Mouse (Mus musculus) kidney, embryonic 15.5 days (tissue): ENCODE results near the gene Sfxn5. TPM values are rescaled to one million over a fixed set of nuclear protein-coding genes. Genes with fewer than 3 reads are reported as not detected.

Source experiments
- ATAC-seq: fragments of 200-750 bp; cut with Nextera tagmentation; replicated peaks from 2 replicates; pipeline ENCODE4 v1.8.0; 2017; ENCODE audit warnings: moderate TSS enrichment; ENCODE audit not compliant: low FRiP score
- H3K27ac ChIP-seq: fragments of 300-500 bp; sonication (generic); 2 replicates; pipeline ENCODE4 v1.5.1; 2015; ENCODE audit warnings: mild to moderate bottlenecking, inconsistent platforms
- H3K27me3 ChIP-seq: fragments of 300-500 bp; sonication (generic); 2 replicates; pipeline ENCODE4 v1.6.1; 2015; ENCODE audit warnings: inconsistent platforms
- H3K36me3 ChIP-seq: fragments of 300-500 bp; sonication (generic); 2 replicates; pipeline ENCODE4 v1.6.1; 2015; ENCODE audit warnings: inconsistent platforms
- H3K4me1 ChIP-seq: fragments of 300-500 bp; sonication (generic); 2 replicates; pipeline ENCODE4 v1.6.1; 2015; ENCODE audit warnings: inconsistent platforms
- H3K4me2 ChIP-seq: fragments of 300-500 bp; sonication (generic); 2 replicates; pipeline ENCODE4 v1.6.1; 2015; ENCODE audit warnings: moderate library complexity, mild to moderate bottlenecking, inconsistent platforms
- H3K4me3 ChIP-seq: fragments of 300-500 bp; sonication (generic); replicated peaks from 2 replicates; pipeline ENCODE4 v1.5.1; 2015; ENCODE audit warnings: mild to moderate bottlenecking, inconsistent platforms
- H3K9ac ChIP-seq: fragments of 300-500 bp; sonication (generic); 2 replicates; pipeline ENCODE4 v1.6.1; 2015; ENCODE audit warnings: mild to moderate bottlenecking, inconsistent platforms
- H3K9me3 ChIP-seq: fragments of 300-500 bp; sonication (generic); replicated peaks from 2 replicates; pipeline ENCODE4 v1.6.1; 2016; ENCODE audit warnings: inconsistent platforms
- WGBS: fragments of 180-500 bp; shearing (Covaris S2); methylation state at CpG from one replicate; pipeline ENCODE4 v1.1.7; 2015; ENCODE audit warnings: mixed read lengths; 5-methylcytosine and 5-hydroxymethylcytosine counted together
- polyA plus RNA-seq: library from polyadenylated mRNA; unstranded; fragments of >200 nt; fragmentation: Nextera tagmentation; extraction: Ambion mirVana; gene quantifications from 2 replicates; pipeline ENCODE4 v1.2.1, GENCODE M21; 2015

Gene Sfxn5
- polyA plus RNA-seq, 1 experiment from 2014 or later = 12.9 TPM

- no peak overlapping the region for H3K9ac ChIP-seq
- no peak for ATAC-seq
- H3K27ac ChIP-seq = no peak overlapping the region
- peaks cover 20% of the 10 kb centered on the region for H3K4me1 ChIP-seq
- no peaks in the 10 kb centered on the region for H3K27me3 ChIP-seq
- H3K4me3 ChIP-seq = no peak overlapping the region
- H3K4me2 ChIP-seq = no peak overlapping the region
- H3K9me3 ChIP-seq = no peaks in the 10 kb centered on the region
- 91% methylated on average over 11 of the region's 11 CpGs for WGBS
- no peaks in the 10 kb centered on the region for H3K36me3 ChIP-seq
Observed at GRCm38 (mm10) chr6:85219706-85220105, 113.5 kb downstream of the Sfxn5 start.

GRCm38 (mm10) chr6:85218684-85219445 lies 114.4 kb downstream of the Sfxn5 start:
- 64% methylated on average over 5 of the region's 5 CpGs for WGBS
- Histone ChIP-seq H3K9me3 (no peaks in the 10 kb centered on the region), H3K27ac (no peak overlapping the region), H3K4me3 (no peak overlapping the region), H3K9ac (no peak overlapping the region), H3K27me3 (no peaks in the 10 kb centered on the region), H3K4me2 (no peak overlapping the region), H3K36me3 (no peaks in the 10 kb centered on the region), H3K4me1 (peaks cover 15% of the 10 kb centered on the region; the same call in 1 of the 2 replicates)
- ATAC-seq = no peak

- 74% methylated on average over 4 of the region's 4 CpGs for WGBS
- no peak overlapping the region for H3K4me2 ChIP-seq
- H3K27ac ChIP-seq = no peak overlapping the region
- H3K4me3 ChIP-seq = no peak overlapping the region
- H3K36me3 ChIP-seq = no peaks in the 10 kb centered on the region
- ATAC-seq = no peak
- H3K9me3 ChIP-seq = no peaks in the 10 kb centered on the region
- H3K4me1 ChIP-seq = peaks cover 9% of the 10 kb centered on the region; the same call in 1 of the 2 replicates
- no peaks in the 10 kb centered on the region for H3K27me3 ChIP-seq
- H3K9ac ChIP-seq = no peak overlapping the region
Observed at GRCm38 (mm10) chr6:85218251-85218650, 115.0 kb downstream of the Sfxn5 start.

- H3K27me3 ChIP-seq = peaks cover 22% of the 10 kb centered on the region
- H3K9ac ChIP-seq = no peak overlapping the region
- ATAC-seq = peak; percentile 16; the same call in 1 of the 2 replicates
- H3K4me2 ChIP-seq = no peak overlapping the region
- no peaks in the 10 kb centered on the region for H3K36me3 ChIP-seq
- H3K27ac ChIP-seq = 0 out of 2 replicates have a peak overlapping the region, but pooled peaks have one; percentile 1
- no peak overlapping the region for H3K4me3 ChIP-seq
- peaks cover 21% of the 10 kb centered on the region for H3K4me1 ChIP-seq
- WGBS = 22% methylated on average over 1 of the region's 1 CpGs
- H3K9me3 ChIP-seq = no peaks in the 10 kb centered on the region
Observed at GRCm38 (mm10) chr6:85210686-85211085, 122.5 kb downstream of the Sfxn5 start.

- H3K27ac ChIP-seq = no peak overlapping the region
- no peak for ATAC-seq
- WGBS = 74% methylated on average over 9 of the region's 9 CpGs
Observed at GRCm38 (mm10) chr6:85209226-85209967, 123.8 kb downstream of the Sfxn5 start.

GRCm38 (mm10) chr6:85207345-85207744 lies 125.9 kb downstream of the Sfxn5 start:
- ATAC-seq = no peak
- Histone ChIP-seq H3K9ac (no peak overlapping the region), H3K4me1 (peaks cover 21% of the 10 kb centered on the region), H3K4me3 (no peak overlapping the region), H3K9me3 (no peaks in the 10 kb centered on the region), H3K4me2 (no peak overlapping the region), H3K27me3 (peaks cover 37% of the 10 kb centered on the region), H3K27ac (no peak overlapping the region), H3K36me3 (no peaks in the 10 kb centered on the region)
- WGBS = 61% methylated on average over 5 of the region's 5 CpGs

More at GRCm38 (mm10) chr6:85209226-85209967, 123.8 kb downstream of the Sfxn5 start:
- Histone ChIP-seq H3K9ac (no peak overlapping the region), H3K27me3 (peaks cover 29% of the 10 kb centered on the region), H3K4me3 (no peak overlapping the region), H3K4me1 (peaks cover 21% of the 10 kb centered on the region), H3K4me2 (no peak overlapping the region), H3K9me3 (no peaks in the 10 kb centered on the region), H3K36me3 (no peaks in the 10 kb centered on the region)

GRCm38 (mm10) chr6:85206939-85207285 lies 126.3 kb downstream of the Sfxn5 start:
- peak; percentile 52; the same call in 1 of the 2 replicates for ATAC-seq
- Histone ChIP-seq H3K27ac (no peak overlapping the region), H3K9me3 (no peaks in the 10 kb centered on the region), H3K4me3 (no peak overlapping the region), H3K4me1 (peaks cover 21% of the 10 kb centered on the region), H3K27me3 (peaks cover 39% of the 10 kb centered on the region), H3K4me2 (no peak overlapping the region), H3K36me3 (no peaks in the 10 kb centered on the region), H3K9ac (no peak overlapping the region)
- 36% methylated on average over 15 of the region's 15 CpGs for WGBS

- 46% methylated on average over 16 of the region's 16 CpGs for WGBS
- ATAC-seq = no peak
- Histone ChIP-seq H3K27me3 (peaks cover 40% of the 10 kb centered on the region), H3K4me3 (no peak overlapping the region), H3K36me3 (no peaks in the 10 kb centered on the region), H3K9me3 (no peaks in the 10 kb centered on the region), H3K27ac (no peak overlapping the region), H3K9ac (no peak overlapping the region), H3K4me2 (no peak overlapping the region), H3K4me1 (peaks cover 21% of the 10 kb centered on the region)
Observed at GRCm38 (mm10) chr6:85206182-85206938, 126.9 kb downstream of the Sfxn5 start.

- no peaks in the 10 kb centered on the region for H3K9me3 ChIP-seq
- 57% methylated on average over 2 of the region's 2 CpGs for WGBS
- H3K4me2 ChIP-seq = no peak overlapping the region
- H3K9ac ChIP-seq = no peak overlapping the region
- no peak for ATAC-seq
- no peak overlapping the region for H3K4me3 ChIP-seq
- H3K27me3 ChIP-seq = peaks cover 59% of the 10 kb centered on the region
- 0 out of 2 replicates have a peak, but pooled peaks cover 5% of the 10 kb centered on the region for H3K4me1 ChIP-seq
- H3K36me3 ChIP-seq = no peaks in the 10 kb centered on the region
- H3K27ac ChIP-seq = no peak overlapping the region
Observed at GRCm38 (mm10) chr6:85197951-85198350, 135.3 kb downstream of the Sfxn5 start.

GRCm38 (mm10) chr6:85193381-85194318 lies 139.6 kb downstream of the Sfxn5 start:
- no peak overlapping the region for H3K27ac ChIP-seq
- H3K4me2 ChIP-seq = peak overlapping the region; percentile 31
- H3K9ac ChIP-seq = no peak overlapping the region
- WGBS = 4% methylated on average over 29 of the region's 29 CpGs
- no peak for ATAC-seq
- peaks cover 23% of the 10 kb centered on the region for H3K4me1 ChIP-seq
- H3K9me3 ChIP-seq = no peaks in the 10 kb centered on the region
- no peaks in the 10 kb centered on the region for H3K36me3 ChIP-seq
- peaks cover 94% of the 10 kb centered on the region for H3K27me3 ChIP-seq
- H3K4me3 ChIP-seq = no peak overlapping the region

- Histone ChIP-seq H3K9ac (no peak overlapping the region), H3K4me2 (no peak overlapping the region), H3K27ac (no peak overlapping the region), H3K4me3 (no peak overlapping the region), H3K27me3 (peaks cover 97% of the 10 kb centered on the region), H3K9me3 (no peaks in the 10 kb centered on the region), H3K36me3 (no peaks in the 10 kb centered on the region), H3K4me1 (peaks cover 41% of the 10 kb centered on the region)
- 21% methylated on average over 9 of the region's 9 CpGs for WGBS
- no peak for ATAC-seq
Observed at GRCm38 (mm10) chr6:85191751-85192440, 141.3 kb downstream of the Sfxn5 start.
